Comparison of ENCODE assay signal across 9 mouse cellular contexts in the genomic region with DNA sequence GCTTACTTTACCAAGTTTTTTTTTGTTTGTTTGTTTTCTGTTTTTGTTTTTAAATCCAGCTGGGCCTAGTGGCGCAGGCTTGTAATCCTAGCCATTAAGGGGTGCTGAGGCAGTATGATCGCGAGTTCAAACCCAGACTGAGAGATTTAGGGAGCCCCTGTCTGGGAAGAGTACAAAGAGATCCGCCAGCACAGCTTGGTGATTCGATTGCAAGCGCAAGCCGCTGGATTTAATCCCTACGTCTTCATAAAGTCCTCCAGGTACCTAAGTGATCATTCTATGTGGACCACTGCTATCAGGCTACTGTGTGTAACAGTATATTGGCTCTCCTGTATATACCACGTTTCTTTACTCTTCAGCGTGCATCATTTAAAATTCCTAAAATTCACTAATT. TPM values are rescaled to one million over a fixed set of nuclear protein-coding genes. Genes with fewer than 3 reads are reported as not detected.
A peak's percentile ranks its signal among the peaks of the same experiment; 100 is the strongest.
DNase-seq lines count a peak whose midpoint lies in the region; ATAC-seq and TF ChIP-seq lines count a peak whose summit lies in the region.
"Had no signal": no experiment of that assay in that cellular context is flagged by ENCODE, and none has a peak within 500 bp of the region (broad histone marks: within the 10 kb centered on the region; RNA-seq: fewer than 3 reads in every experiment).

No protein-coding gene starts in this region.

- no peaks in the 10 kb centered on the region for H3K36me3 ChIP-seq in liver, embryonic 11.5 days (ENCODE audit: control insufficient read depth, insufficient read depth, low read length)
- H3K36me3 ChIP-seq in forebrain, embryonic 12.5 days (replicated peaks): no peaks in the 10 kb centered on the region
- no peaks in the 10 kb centered on the region for H3K36me3 ChIP-seq in limb, embryonic 12.5 days

- WGBS in liver, embryonic 11.5 days: 28% methylated on average over 10 of the region's 10 CpGs
- WGBS in forebrain, embryonic 12.5 days: 33% methylated on average over 10 of the region's 10 CpGs
- 30% methylated on average over 10 of the region's 10 CpGs for WGBS in limb, embryonic 12.5 days
- WGBS in olfactory bulb, adult 2 months: 47% methylated on average over 10 of the region's 10 CpGs

- peak overlapping the region; percentile 61 for H3K4me2 ChIP-seq in liver, embryonic 11.5 days
- peak overlapping the region; percentile 62 for H3K4me2 ChIP-seq in forebrain, embryonic 12.5 days
- peak overlapping the region; percentile 68 for H3K4me2 ChIP-seq in limb, embryonic 12.5 days

- peak overlapping the region; percentile 33 for H3K4me3 ChIP-seq in liver, embryonic 11.5 days (ENCODE audit: low read depth, low read length)
- peak overlapping the region; percentile 40 for H3K4me3 ChIP-seq in forebrain, embryonic 12.5 days (replicated peaks)
- peak overlapping the region; percentile 37 for H3K4me3 ChIP-seq in limb, embryonic 12.5 days (replicated peaks)
- peak overlapping the region; percentile 51 for H3K4me3 ChIP-seq in olfactory bulb, adult 2 months (ENCODE audit: insufficient read depth, low read depth, low read length)

- no peak overlapping the region for H3K9ac ChIP-seq in liver, embryonic 11.5 days (ENCODE audit: low read depth, low read length)
- H3K9ac ChIP-seq in forebrain, embryonic 12.5 days: no peak overlapping the region
- H3K9ac ChIP-seq in limb, embryonic 12.5 days (replicated peaks): no peak overlapping the region

- TF ChIP-seq POLR2A in olfactory bulb, adult 2 months (IDR thresholded peaks at IDR 0.05; ENCODE audit: insufficient read depth, low read depth, low read length): no peak

- no peaks in the 10 kb centered on the region for H3K4me1 ChIP-seq in liver, embryonic 11.5 days (replicated peaks; ENCODE audit: control insufficient read depth, insufficient read depth, low read length)
- no peaks in the 10 kb centered on the region for H3K4me1 ChIP-seq in forebrain, embryonic 12.5 days
- no peaks in the 10 kb centered on the region for H3K4me1 ChIP-seq in limb, embryonic 12.5 days (replicated peaks)
- peaks cover 4% of the 10 kb centered on the region; the same call in 1 of the 2 replicates for H3K4me1 ChIP-seq in olfactory bulb, adult 2 months (ENCODE audit: control insufficient read depth, insufficient read depth, low read length)

- no peak overlapping the region for H3K27ac ChIP-seq in liver, embryonic 11.5 days (ENCODE audit: low read depth, low read length)
- no peak overlapping the region for H3K27ac ChIP-seq in forebrain, embryonic 12.5 days
- no peak overlapping the region for H3K27ac ChIP-seq in limb, embryonic 12.5 days
- H3K27ac ChIP-seq in olfactory bulb, adult 2 months (ENCODE audit: insufficient read depth, low read depth, low read length): no peak overlapping the region

- no peak for DNase-seq in liver, embryonic 11.5 days (ENCODE audit: low spot score)
- no peak for DNase-seq in liver
- no peak for DNase-seq in thymus, postnatal 10 days (ENCODE audit: low spot score in 2 of 2)
- DNase-seq in adrenal gland, postnatal 36 days: no peak
- DNase-seq in B cell, adult 2 months: no peak

- no peak for TF ChIP-seq CTCF in olfactory bulb, adult 2 months (IDR thresholded peaks at IDR 0.05; ENCODE audit: insufficient read depth, low read depth, low read length)

- no peaks in the 10 kb centered on the region for H3K9me3 ChIP-seq in liver, embryonic 11.5 days (ENCODE audit: control insufficient read depth, low read length)
- H3K9me3 ChIP-seq in forebrain, embryonic 12.5 days: no peaks in the 10 kb centered on the region
- no peaks in the 10 kb centered on the region for H3K9me3 ChIP-seq in limb, embryonic 12.5 days

- ATAC-seq in liver, embryonic 11.5 days (replicated peaks; ENCODE audit: low FRiP score): no peak
- peak; percentile 60; the same call in 1 of the 2 replicates for ATAC-seq in forebrain, embryonic 12.5 days (ENCODE audit: low FRiP score)
- no peak for ATAC-seq in limb, embryonic 12.5 days (ENCODE audit: insufficient number of reproducible peaks, insufficient read depth, low FRiP score, low TSS enrichment, low read depth)
- ATAC-seq: Patski had no signal

- H3K27me3 ChIP-seq in liver, embryonic 11.5 days (replicated peaks; ENCODE audit: control insufficient read depth, insufficient read depth, low read length): peaks cover 24% of the 10 kb centered on the region
- peaks cover 46% of the 10 kb centered on the region for H3K27me3 ChIP-seq in forebrain, embryonic 12.5 days
- H3K27me3 ChIP-seq in limb, embryonic 12.5 days: peaks cover 71% of the 10 kb centered on the region

RNA-seq across cellular contexts. Expression of a gene that starts 0.3 kb away (rescaled TPM):
- not detected in 2 replicates for polyA plus RNA-seq in liver, embryonic 11.5 days (2014; fragmentation: Nextera tagmentation; extraction: Ambion mirVana)
- 0.55 and 0.89 TPM in 2 replicates for polyA plus RNA-seq in forebrain, embryonic 12.5 days (2016; fragmentation: Nextera tagmentation; extraction: Ambion mirVana)
- polyA plus RNA-seq in limb, embryonic 12.5 days (2016; fragmentation: Nextera tagmentation; extraction: Ambion mirVana): 0.29 and 0.41 TPM in 2 replicates
- polyA plus RNA-seq in olfactory bulb, adult 2 months (2012; ENCODE audit: insufficient read depth, insufficient read length, low replicate concordance, missing spikeins): not detected in 2 replicates
- total RNA-seq in adrenal gland, postnatal 36 days (2021): 1 to 10 TPM in 1 of 2 experiments, under 1 TPM in 1; 0.56 to 1.7 TPM
- polyA plus RNA-seq: Patski had no signal
